Mouse (Mus musculus): ENCODE data around the gene Gm44805. TPM values are rescaled to one million over a fixed set of nuclear protein-coding genes. Genes with fewer than 3 reads are reported as not detected.

Gene Gm44805
- polyA plus RNA-seq, 1 experiment from 2014 or later: not detected

DNA sequence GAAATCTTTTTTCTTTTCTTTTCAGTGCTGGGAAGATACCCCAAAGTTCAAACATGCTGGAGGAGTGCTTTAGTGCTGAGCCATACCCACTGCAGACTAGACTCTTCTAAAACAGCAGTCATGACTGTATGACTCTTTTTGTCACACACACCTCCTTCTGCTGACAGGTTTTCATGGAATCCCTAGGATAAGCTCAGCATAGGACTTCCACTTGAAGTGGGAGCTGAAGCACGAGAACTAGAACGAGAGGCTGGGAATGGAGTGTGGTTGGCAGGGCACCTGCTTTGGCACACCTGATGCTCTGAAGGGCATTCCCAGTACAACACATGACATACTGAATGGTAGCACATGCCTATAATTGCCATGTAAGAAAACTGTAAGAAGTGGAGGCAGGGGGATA, 28.6 kb downstream of the Gm44805 start:
- Histone ChIP-seq H3K9me3 (ENCODE audit: control insufficient read depth, low read length) (no peaks in the 10 kb centered on the region), H3K36me3 (ENCODE audit: control insufficient read depth, insufficient read depth, low read length) (peaks cover 9% of the 10 kb centered on the region; the same call in 1 of the 2 replicates)

DNA sequence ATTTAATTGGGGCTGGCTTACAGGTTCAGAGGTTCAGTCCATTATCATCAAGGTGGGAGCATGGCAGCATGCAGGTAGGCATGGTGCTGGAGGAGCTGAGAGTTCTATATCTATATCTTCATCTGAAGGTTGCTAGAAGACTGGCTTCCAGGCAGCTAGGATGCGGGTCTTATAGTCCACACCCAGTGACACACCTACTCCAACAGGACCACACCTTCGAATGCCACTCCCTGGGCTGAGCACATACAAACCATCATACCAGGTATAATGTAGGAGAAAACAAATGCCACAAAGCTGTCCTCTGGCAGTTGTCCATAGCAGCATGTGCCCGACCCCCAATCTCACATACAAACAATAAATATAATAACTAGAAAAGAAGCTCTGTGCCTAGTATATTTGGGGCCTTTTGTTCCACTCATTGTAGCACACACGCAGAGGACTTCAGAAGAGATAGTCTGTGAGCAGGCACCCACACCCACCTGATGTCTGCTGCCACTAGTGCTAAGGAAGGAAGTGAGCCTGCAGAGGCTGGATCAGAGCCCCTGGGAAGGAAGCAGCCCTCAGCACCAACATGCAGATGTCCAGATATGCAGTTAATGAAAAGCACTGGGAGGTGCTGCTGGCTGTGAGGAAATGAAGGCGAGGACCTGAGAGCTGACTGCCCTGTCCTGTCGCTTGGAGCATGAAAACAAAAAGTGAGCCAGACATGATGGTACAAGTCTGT, 30.0 kb downstream of the Gm44805 start:
- H3K4me3 ChIP-seq (ENCODE audit: low read length): no peak overlapping the region
- H3K36me3 ChIP-seq (ENCODE audit: control insufficient read depth, insufficient read depth, low read length): peaks cover 9% of the 10 kb centered on the region; the same call in 1 of the 2 replicates
- WGBS: 80% methylated on average over 6 of the region's 6 CpGs
- H3K27me3 ChIP-seq (replicated peaks; ENCODE audit: control insufficient read depth, insufficient read depth, low read length): no peaks in the 10 kb centered on the region
- no peak overlapping the region for H3K9ac ChIP-seq (ENCODE audit: low read depth, low read length)
- no peak overlapping the region for H3K4me2 ChIP-seq (ENCODE audit: low read depth, low read length)
- no peak overlapping the region for H3K27ac ChIP-seq (ENCODE audit: low read length)
- no peak for ATAC-seq
- no peaks in the 10 kb centered on the region for H3K9me3 ChIP-seq (ENCODE audit: control insufficient read depth, low read length)
- H3K4me1 ChIP-seq (ENCODE audit: control insufficient read depth, insufficient read depth, low read length): no peaks in the 10 kb centered on the region

More for the DNA sequence above, 28.6 kb downstream of the Gm44805 start:
- H3K27ac ChIP-seq (ENCODE audit: low read length): no peak overlapping the region
- H3K4me1 ChIP-seq (ENCODE audit: control insufficient read depth, insufficient read depth, low read length): no peaks in the 10 kb centered on the region
- no peak overlapping the region for H3K9ac ChIP-seq (ENCODE audit: low read depth, low read length)
- H3K4me2 ChIP-seq (ENCODE audit: low read depth, low read length): no peak overlapping the region
- H3K4me3 ChIP-seq (ENCODE audit: low read length): no peak overlapping the region
- no peak for ATAC-seq
- WGBS: 94% methylated on average over 2 of the region's 2 CpGs
- no peaks in the 10 kb centered on the region for H3K27me3 ChIP-seq (replicated peaks; ENCODE audit: control insufficient read depth, insufficient read depth, low read length)

DNA sequence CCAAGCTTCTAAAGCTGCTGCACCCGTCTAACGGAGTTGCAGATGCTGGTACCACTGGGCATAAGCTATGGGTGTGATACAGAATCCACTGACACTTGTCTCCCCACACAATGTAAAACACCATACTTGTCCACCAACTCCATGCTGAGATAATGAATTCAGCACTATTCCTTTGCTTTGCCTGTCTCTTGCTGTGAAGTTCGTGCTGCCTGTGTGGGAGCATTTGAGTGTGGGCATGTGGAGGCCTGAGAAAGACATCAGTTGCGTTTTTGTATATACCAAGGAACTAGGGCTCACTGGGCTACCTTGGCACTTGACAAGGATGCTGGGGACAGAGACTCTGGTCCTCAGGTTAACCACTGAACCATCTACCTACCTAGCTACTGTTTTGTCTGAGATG, 40.0 kb downstream of the Gm44805 start:
- no peaks in the 10 kb centered on the region for H3K27me3 ChIP-seq (replicated peaks; ENCODE audit: control insufficient read depth, insufficient read depth, low read length)
- no peak overlapping the region for H3K9ac ChIP-seq (ENCODE audit: low read depth, low read length)
- H3K4me1 ChIP-seq (ENCODE audit: control insufficient read depth, insufficient read depth, low read length): no peaks in the 10 kb centered on the region
- peaks cover 31% of the 10 kb centered on the region; the same call in 1 of the 2 replicates for H3K36me3 ChIP-seq (ENCODE audit: control insufficient read depth, insufficient read depth, low read length)
- H3K4me3 ChIP-seq (ENCODE audit: low read length): no peak overlapping the region
- H3K4me2 ChIP-seq (ENCODE audit: low read depth, low read length): no peak overlapping the region
- no peaks in the 10 kb centered on the region for H3K9me3 ChIP-seq (ENCODE audit: control insufficient read depth, low read length)
- 95% methylated on average over 4 of the region's 4 CpGs for WGBS
- H3K27ac ChIP-seq (ENCODE audit: low read length): no peak overlapping the region
- no peak for ATAC-seq

DNA sequence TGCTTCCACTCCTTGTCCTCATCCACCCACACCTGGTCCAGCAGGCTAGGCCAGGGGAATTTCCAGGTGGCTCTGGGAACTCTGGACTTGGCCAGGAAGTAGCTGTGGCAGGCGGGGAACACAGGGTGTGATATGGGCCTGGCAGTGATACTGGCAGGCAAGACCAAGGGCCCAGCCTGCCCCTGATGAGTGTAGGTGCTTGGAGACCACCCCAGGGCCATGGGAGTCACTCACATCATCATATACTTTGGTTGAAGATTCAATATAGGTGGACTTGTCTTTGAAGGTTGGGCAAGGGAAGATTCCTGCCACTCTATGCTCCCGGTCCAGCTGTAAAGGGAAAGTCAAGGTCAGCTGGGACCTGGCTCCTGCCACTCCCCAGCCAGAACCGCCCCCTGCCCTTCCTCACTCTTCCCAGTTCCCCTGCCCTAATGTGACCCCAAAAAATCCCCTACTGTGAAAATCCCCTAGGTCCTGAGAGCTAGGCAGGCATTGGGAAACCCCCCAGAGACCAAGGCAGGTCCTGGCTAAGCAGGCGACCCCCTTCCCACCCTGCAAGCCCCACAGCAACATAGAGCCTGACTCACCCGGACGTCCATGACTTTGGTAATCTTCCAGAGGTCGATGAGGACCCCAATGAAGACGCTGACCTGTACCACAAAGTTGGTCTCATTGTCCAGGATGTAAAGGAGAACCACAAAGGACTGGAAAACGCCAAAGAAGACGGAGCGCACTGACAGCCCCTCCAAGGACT, 46.0 kb downstream of the Gm44805 start:
- WGBS: 84% methylated on average over 11 of the region's 11 CpGs
- Histone ChIP-seq H3K4me1 (ENCODE audit: control insufficient read depth, insufficient read depth, low read length) (no peaks in the 10 kb centered on the region), H3K4me3 (ENCODE audit: low read length) (no peak overlapping the region), H3K9me3 (ENCODE audit: control insufficient read depth, low read length) (no peaks in the 10 kb centered on the region), H3K36me3 (ENCODE audit: control insufficient read depth, insufficient read depth, low read length) (peaks cover 33% of the 10 kb centered on the region), H3K9ac (ENCODE audit: low read depth, low read length) (no peak overlapping the region), H3K27me3 (replicated peaks; ENCODE audit: control insufficient read depth, insufficient read depth, low read length) (no peaks in the 10 kb centered on the region), H3K27ac (ENCODE audit: low read length) (no peak overlapping the region), H3K4me2 (ENCODE audit: low read depth, low read length) (no peak overlapping the region)
- ATAC-seq: no peak

DNA sequence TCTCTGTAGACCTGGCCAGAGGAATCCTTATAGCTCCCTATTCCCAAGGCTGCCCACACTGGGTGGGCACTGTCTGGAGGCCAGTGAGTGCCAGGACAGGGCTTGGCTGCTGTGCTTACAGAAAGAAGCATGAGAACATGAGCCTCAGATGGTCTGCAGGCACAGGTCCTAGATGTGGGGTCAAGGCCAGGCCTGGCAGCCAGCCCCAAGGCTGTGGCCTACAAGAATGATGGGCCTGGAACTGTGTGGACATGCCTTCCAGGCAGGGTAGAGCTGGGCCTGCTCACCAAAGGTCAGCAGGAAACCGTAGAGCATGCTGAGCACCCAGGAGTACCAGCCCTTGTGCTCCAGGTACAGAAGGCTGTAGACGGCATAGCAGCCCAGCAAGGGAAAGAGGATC, 46.6 kb downstream of the Gm44805 start:
- H3K9me3 ChIP-seq (ENCODE audit: control insufficient read depth, low read length): no peaks in the 10 kb centered on the region
- 100% methylated on average over 2 of the region's 2 CpGs for WGBS
- no peak for ATAC-seq
- H3K27me3 ChIP-seq (replicated peaks; ENCODE audit: control insufficient read depth, insufficient read depth, low read length): no peaks in the 10 kb centered on the region
- no peak overlapping the region for H3K27ac ChIP-seq (ENCODE audit: low read length)
- peaks cover 33% of the 10 kb centered on the region for H3K36me3 ChIP-seq (ENCODE audit: control insufficient read depth, insufficient read depth, low read length)
- H3K4me1 ChIP-seq (ENCODE audit: control insufficient read depth, insufficient read depth, low read length): peaks cover 3% of the 10 kb centered on the region; the same call in 1 of the 2 replicates
- H3K9ac ChIP-seq (ENCODE audit: low read depth, low read length): no peak overlapping the region
- no peak overlapping the region for H3K4me3 ChIP-seq (ENCODE audit: low read length)
- no peak overlapping the region for H3K4me2 ChIP-seq (ENCODE audit: low read depth, low read length)

DNA sequence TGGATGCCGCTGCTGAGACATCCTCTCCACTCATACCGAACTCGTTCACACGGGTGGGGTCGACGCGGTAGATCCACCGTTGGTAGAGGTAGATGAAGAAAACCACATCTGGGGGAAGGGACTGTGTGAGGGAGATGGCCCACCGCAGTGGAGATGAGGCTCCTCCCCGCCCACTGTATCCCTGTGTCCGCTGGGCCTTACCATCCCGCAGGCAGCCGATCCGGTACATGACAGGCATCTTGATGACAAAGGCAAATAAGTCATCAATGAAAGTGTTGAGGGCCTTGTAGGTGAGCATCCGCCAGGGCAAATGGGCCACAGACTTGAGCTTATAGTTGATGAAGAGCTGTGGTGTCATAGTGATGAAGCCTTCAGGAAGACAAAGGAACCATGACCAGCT, 47.4 kb downstream of the Gm44805 start:
- H3K4me3 ChIP-seq (ENCODE audit: low read length): no peak overlapping the region
- H3K9me3 ChIP-seq (ENCODE audit: control insufficient read depth, low read length): no peaks in the 10 kb centered on the region
- peaks cover 33% of the 10 kb centered on the region for H3K36me3 ChIP-seq (ENCODE audit: control insufficient read depth, insufficient read depth, low read length)
- peaks cover 5% of the 10 kb centered on the region; the same call in 1 of the 2 replicates for H3K4me1 ChIP-seq (ENCODE audit: control insufficient read depth, insufficient read depth, low read length)
- H3K27me3 ChIP-seq (replicated peaks; ENCODE audit: control insufficient read depth, insufficient read depth, low read length): no peaks in the 10 kb centered on the region
- H3K9ac ChIP-seq (ENCODE audit: low read depth, low read length): no peak overlapping the region
- H3K27ac ChIP-seq (ENCODE audit: low read length): no peak overlapping the region
- no peak for ATAC-seq
- H3K4me2 ChIP-seq (ENCODE audit: low read depth, low read length): no peak overlapping the region
- WGBS: 91% methylated on average over 15 of the region's 15 CpGs

DNA sequence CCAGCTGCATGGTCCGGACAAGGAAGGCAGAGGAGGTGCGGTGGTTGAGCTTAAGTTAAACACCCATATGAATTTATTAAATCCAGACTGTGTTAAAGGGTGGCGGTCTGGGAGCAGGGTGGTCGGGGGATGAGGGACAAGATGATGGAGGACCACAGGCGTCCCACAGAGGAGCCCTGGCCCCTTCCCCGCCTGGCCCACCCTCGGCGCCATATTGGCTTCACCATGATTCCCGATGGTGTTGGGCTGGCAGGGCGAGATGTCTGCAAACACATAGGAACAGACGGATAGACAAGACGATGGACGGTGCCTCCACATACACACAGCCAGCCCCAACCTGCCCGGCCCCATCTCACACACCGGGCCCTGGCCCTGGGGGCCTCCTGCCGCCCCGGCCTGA, 48.0 kb downstream of the Gm44805 start:
- Histone ChIP-seq H3K9me3 (ENCODE audit: control insufficient read depth, low read length) (no peaks in the 10 kb centered on the region), H3K27me3 (replicated peaks; ENCODE audit: control insufficient read depth, insufficient read depth, low read length) (no peaks in the 10 kb centered on the region), H3K27ac (ENCODE audit: low read length) (no peak overlapping the region), H3K4me1 (ENCODE audit: control insufficient read depth, insufficient read depth, low read length) (peaks cover 5% of the 10 kb centered on the region; the same call in 1 of the 2 replicates), H3K4me3 (ENCODE audit: low read length) (no peak overlapping the region), H3K9ac (ENCODE audit: low read depth, low read length) (no peak overlapping the region), H3K4me2 (ENCODE audit: low read depth, low read length) (no peak overlapping the region), H3K36me3 (ENCODE audit: control insufficient read depth, insufficient read depth, low read length) (peaks cover 29% of the 10 kb centered on the region)
- no peak for ATAC-seq
- 90% methylated on average over 17 of the region's 17 CpGs for WGBS

DNA sequence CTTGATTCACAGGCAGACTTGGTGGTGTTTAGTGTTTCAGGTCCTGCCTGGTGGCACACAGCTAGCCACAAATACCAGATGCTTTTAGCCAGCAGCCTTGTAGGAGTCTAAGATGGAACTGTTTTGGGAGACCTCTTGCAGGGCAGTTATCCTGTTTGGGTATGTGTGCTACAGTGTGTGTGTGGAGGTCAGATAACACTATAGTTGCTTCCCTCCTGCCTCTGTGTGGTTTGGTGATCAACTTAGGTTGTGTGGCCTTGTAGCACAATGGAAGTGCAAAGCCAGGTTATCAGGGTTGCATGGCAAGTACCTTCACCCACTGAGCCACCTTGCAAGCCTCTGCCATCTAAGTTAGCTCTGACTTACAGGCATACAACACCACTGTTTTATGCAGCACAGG, 48.5 kb downstream of the Gm44805 start:
- H3K4me1 ChIP-seq (ENCODE audit: control insufficient read depth, insufficient read depth, low read length): peaks cover 7% of the 10 kb centered on the region
- no peak overlapping the region for H3K9ac ChIP-seq (ENCODE audit: low read depth, low read length)
- ATAC-seq: no peak
- peaks cover 26% of the 10 kb centered on the region for H3K36me3 ChIP-seq (ENCODE audit: control insufficient read depth, insufficient read depth, low read length)
- H3K27me3 ChIP-seq (replicated peaks; ENCODE audit: control insufficient read depth, insufficient read depth, low read length): no peaks in the 10 kb centered on the region
- H3K9me3 ChIP-seq (ENCODE audit: control insufficient read depth, low read length): no peaks in the 10 kb centered on the region
- H3K4me2 ChIP-seq (ENCODE audit: low read depth, low read length): no peak overlapping the region
- no peak overlapping the region for H3K27ac ChIP-seq (ENCODE audit: low read length)
- no peak overlapping the region for H3K4me3 ChIP-seq (ENCODE audit: low read length)

DNA sequence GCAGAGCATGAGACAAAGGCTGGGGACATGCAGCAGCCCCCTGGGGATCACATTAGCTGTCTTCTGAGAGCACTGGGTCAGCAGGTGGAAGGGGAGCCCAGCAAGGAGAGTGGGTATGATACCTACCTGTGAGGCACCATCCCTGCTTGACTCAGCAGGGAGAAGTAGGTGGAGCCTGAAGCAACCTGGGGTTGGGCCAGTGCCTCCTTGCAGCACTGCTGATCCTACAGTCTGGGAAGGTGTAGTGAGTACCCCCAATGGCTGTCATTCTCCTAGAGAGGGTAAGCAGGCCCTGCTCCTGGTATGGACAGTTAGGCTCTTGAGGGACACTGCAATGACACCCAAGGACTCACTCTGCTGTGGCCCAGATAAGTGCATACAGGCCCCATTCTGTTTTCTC, 48.9 kb downstream of the Gm44805 start:
- Histone ChIP-seq H3K27me3 (replicated peaks; ENCODE audit: control insufficient read depth, insufficient read depth, low read length) (no peaks in the 10 kb centered on the region), H3K36me3 (ENCODE audit: control insufficient read depth, insufficient read depth, low read length) (peaks cover 22% of the 10 kb centered on the region), H3K4me2 (ENCODE audit: low read depth, low read length) (no peak overlapping the region), H3K9me3 (ENCODE audit: control insufficient read depth, low read length) (no peaks in the 10 kb centered on the region), H3K27ac (ENCODE audit: low read length) (no peak overlapping the region), H3K9ac (ENCODE audit: low read depth, low read length) (no peak overlapping the region), H3K4me3 (ENCODE audit: low read length) (no peak overlapping the region), H3K4me1 (ENCODE audit: control insufficient read depth, insufficient read depth, low read length) (peaks cover 8% of the 10 kb centered on the region)
- no peak for ATAC-seq
